ENCODE assay signal across 9 mouse cellular contexts in genomic region chr2:66634580-66635359, GRCm38 (mm10). TPM values are rescaled to one million over a fixed set of nuclear protein-coding genes. Genes with fewer than 3 reads are reported as not detected.
DNase-seq lines count a peak whose midpoint lies in the region; ATAC-seq lines count a peak whose summit lies in the region.
"Had no signal": no experiment of that assay in that cellular context is flagged by ENCODE, and none has a peak within 500 bp of the region (broad histone marks: within the 10 kb centered on the region; RNA-seq: fewer than 3 reads in every experiment).

Scn9a (minus strand) TSS chr2:66634962.

- WGBS in heart, embryonic 16.5 days: 2% methylated on average over 29 of the region's 29 CpGs
- WGBS in forebrain, embryonic 14.5 days: under 1% methylated on average over 29 of the region's 29 CpGs

- H3K9ac ChIP-seq in heart, embryonic 16.5 days (ENCODE audit: low read length): peak within 1 kb of the TSS; percentile 20; the same call in 1 of the 2 replicates
- peak within 1 kb of the TSS; percentile 62 for H3K9ac ChIP-seq in forebrain, embryonic 14.5 days (ENCODE audit: low read length)

- H3K36me3 ChIP-seq in heart, embryonic 16.5 days (ENCODE audit: control insufficient read depth, insufficient read depth): no peaks in the 10 kb centered on the region
- no peaks in the 10 kb centered on the region for H3K36me3 ChIP-seq in forebrain, embryonic 14.5 days (ENCODE audit: control insufficient read depth, insufficient read depth, low read length)

- ATAC-seq in heart, embryonic 16.5 days (replicated peaks; ENCODE audit: extremely low read depth, insufficient read depth, low FRiP score): no peak
- ATAC-seq in forebrain, embryonic 14.5 days: peak; percentile 89
- ATAC-seq in monocyte, adult 5-6 weeks (replicated peaks; ENCODE audit: insufficient number of reproducible peaks, low FRiP score, low TSS enrichment, poor library complexity, severe bottlenecking): 0 out of 2 replicates have a peak, but pooled peaks have one; percentile 13
- no peak for ATAC-seq in erythroblast, adult 5-6 weeks (replicated peaks; ENCODE audit: low FRiP score, poor library complexity, severe bottlenecking)
- ATAC-seq: Patski had no signal

- peaks cover 8% of the 10 kb centered on the region for H3K27me3 ChIP-seq in heart, embryonic 16.5 days (ENCODE audit: control insufficient read depth, insufficient read depth, low read length)
- no peaks in the 10 kb centered on the region for H3K27me3 ChIP-seq in forebrain, embryonic 14.5 days (replicated peaks; ENCODE audit: control insufficient read depth, insufficient read depth, low read length)

- H3K4me1 ChIP-seq in heart, embryonic 16.5 days (ENCODE audit: control insufficient read depth, insufficient read depth, low read length): no peaks in the 10 kb centered on the region
- H3K4me1 ChIP-seq in forebrain, embryonic 14.5 days (ENCODE audit: control insufficient read depth, insufficient read depth, low read length): peaks cover 5% of the 10 kb centered on the region; the same call in 1 of the 2 replicates

- no peaks in the 10 kb centered on the region for H3K9me3 ChIP-seq in heart, embryonic 16.5 days (replicated peaks; ENCODE audit: control insufficient read depth, low read length)
- no peaks in the 10 kb centered on the region for H3K9me3 ChIP-seq in forebrain, embryonic 14.5 days (replicated peaks; ENCODE audit: control insufficient read depth, low read length)

- peak within 1 kb of the TSS; percentile 43 for H3K4me3 ChIP-seq in heart, embryonic 16.5 days (ENCODE audit: low read length)
- peak within 1 kb of the TSS; percentile 44 for H3K4me3 ChIP-seq in forebrain, embryonic 14.5 days (ENCODE audit: low read depth, low read length)

- intact Hi-C loops in heart, postnatal 10 days (cut with DNase I): no loop called here

- no peak within 1 kb of the TSS for H3K27ac ChIP-seq in heart, embryonic 16.5 days (ENCODE audit: low read length)
- no peak within 1 kb of the TSS; the same call in 1 of the 2 replicates for H3K27ac ChIP-seq in forebrain, embryonic 14.5 days (ENCODE audit: low read depth, low read length)

- H3K4me2 ChIP-seq in heart, embryonic 16.5 days (ENCODE audit: low read depth, low read length): peak within 1 kb of the TSS; percentile 69
- peak within 1 kb of the TSS; percentile 72 for H3K4me2 ChIP-seq in forebrain, embryonic 14.5 days (ENCODE audit: low read length)

- DNase-seq in heart, postnatal 10 days: no peak
- peak; percentile 4 for DNase-seq in cerebellum, adult 11-12 months
- DNase-seq in forebrain, embryonic 14.5 days (ENCODE audit: low spot score): peak; percentile 66
- DNase-seq in layer of hippocampus, postnatal 36 days: peak; percentile 20 to 23
- no peak for DNase-seq in kidney, postnatal 14 days

RNA-seq across cellular contexts. Expression of gene Scn9a, which starts in this region (rescaled TPM):
- polyA plus RNA-seq in heart, embryonic 16.5 days (2015; fragmentation: Nextera tagmentation; extraction: Ambion mirVana): 0.06 and 0.16 TPM in 2 replicates
- not detected for total RNA-seq in heart, postnatal 10 days (2021)
- 2.2 and 3.8 TPM in 2 replicates for polyA plus RNA-seq in forebrain, embryonic 14.5 days (2014; fragmentation: Nextera tagmentation; extraction: Ambion mirVana)
- 1 to 10 TPM; 3.7 to 3.9 TPM for total RNA-seq in layer of hippocampus, postnatal 36 days (2021)
- total RNA-seq in monocyte, adult 5-6 weeks (2017): not detected in 3 replicates
- not detected in 2 replicates for total RNA-seq in erythroblast, adult 5-6 weeks (2015; ENCODE audit: low replicate concordance)
- total RNA-seq in erythroblast, adult 5-6 weeks (2017; ENCODE audit: low replicate concordance): 0.09 TPM in 1 of 2 replicates, not detected in the other
- polyA plus RNA-seq: Patski had no signal

Comparison
In these comparisons a context has a peak if more than half of its experiments do, and no peak if none do; other contexts are left out.
1. Peak in ATAC-seq in monocyte, adult 5-6 weeks; RNA of the gene not detected or under 1 TPM.
2. DNase-seq: peak in cerebellum, adult 11-12 months (single experiment), forebrain, embryonic 14.5 days (single experiment) and layer of hippocampus, postnatal 36 days (2 of 2); none in heart, postnatal 10 days (0 of 2) and kidney, postnatal 14 days (single experiment).